Mouse (Mus musculus) heart, adult 2 months (tissue): Measurements from ENCODE around the gene Ube2e1.

Source experiments
- CTCF ChIP-seq: fragments of 200-600 bp; IDR thresholded peaks from 2 replicates; pipeline ENCODE4 v1.8.1; 2022; ENCODE audit warnings: antibody characterized with exemption, mild to moderate bottlenecking, moderate library complexity
- POLR2A ChIP-seq: fragments of 200-500 bp; IDR thresholded peaks from 2 replicates; pipeline ENCODE4 v1.6.1; 2011; ENCODE audit warnings: mild to moderate bottlenecking, low read depth, low read length, control low read depth; ENCODE audit not compliant: insufficient read depth

DNA sequence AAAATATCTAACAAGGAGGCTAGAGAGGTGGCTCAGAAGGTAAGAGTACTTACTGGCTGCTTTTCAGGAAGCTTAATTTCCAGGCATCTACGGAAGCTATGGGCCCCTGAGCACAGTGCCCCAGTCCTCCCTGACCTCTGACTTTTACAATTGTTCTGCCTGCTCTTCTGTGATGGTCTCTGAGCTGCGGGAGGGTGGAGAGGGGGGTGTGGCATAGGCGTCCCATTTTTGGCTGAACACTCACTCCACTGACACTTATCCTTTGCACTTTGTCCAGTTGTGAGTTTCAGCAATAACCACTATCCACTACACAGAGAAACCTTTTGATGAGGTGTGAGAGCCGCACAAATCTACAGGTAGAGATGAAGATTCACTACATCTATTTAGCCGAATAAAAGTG, 35.4 kb upstream of the Ube2e1 start:
- TF ChIP-seq POLR2A, result no peak
- no peak for TF ChIP-seq CTCF
